Mouse (Mus musculus) forebrain, embryonic 10.5 days (tissue): ENCODE measurements around the gene Gm42372. TPM values are rescaled to one million over a fixed set of nuclear protein-coding genes. Genes with fewer than 3 reads are reported as not detected.

ENCODE experiments used
- DNase-seq: peaks from one replicate; pipeline ENCODE4 v3.0.0-alpha.2; 2017; ENCODE audit warnings: low spot score; ENCODE audit errors: extremely low spot score
- H3K27ac ChIP-seq: fragments of 300-500 bp; sonication (generic); 2 replicates; pipeline ENCODE4 v1.5.1; 2016; ENCODE audit warnings: mild to moderate bottlenecking
- H3K27me3 ChIP-seq: fragments of 300-500 bp; sonication (generic); 2 replicates; pipeline ENCODE4 v1.6.1; 2016; ENCODE audit warnings: mild to moderate bottlenecking; ENCODE audit not compliant: poor library complexity, severe bottlenecking
- H3K36me3 ChIP-seq: fragments of 300-500 bp; sonication (generic); replicated peaks from 2 replicates; pipeline ENCODE4 v1.6.1; 2016; ENCODE audit warnings: mild to moderate bottlenecking, moderate library complexity
- H3K4me1 ChIP-seq: fragments of 300-500 bp; sonication (generic); 2 replicates; pipeline ENCODE4 v1.6.1; 2016
- H3K4me3 ChIP-seq: fragments of 300-500 bp; sonication (generic); 2 replicates; pipeline ENCODE4 v1.5.1; 2016; ENCODE audit warnings: mild to moderate bottlenecking, moderate library complexity
- H3K9me3 ChIP-seq: fragments of 300-500 bp; sonication (generic); 2 replicates; pipeline ENCODE4 v1.6.1; 2016; ENCODE audit warnings: mild to moderate bottlenecking, moderate library complexity
- WGBS: fragments of 180-500 bp; shearing (Covaris S2); methylation state at CpG from one replicate; pipeline ENCODE4 v1.1.7; 2016; 5-methylcytosine and 5-hydroxymethylcytosine counted together
- polyA plus RNA-seq: library from polyadenylated mRNA; unstranded; fragments of >200 nt; fragmentation: Nextera tagmentation; extraction: Ambion mirVana; gene quantifications from 2 replicates; pipeline ENCODE4 v1.2.1, GENCODE M21; 2016

The Gm42372 gene
- 1.2 and 1.4 TPM in 2 replicates for polyA plus RNA-seq

GRCm38 (mm10) chr7:16982859-16983568 is at the start of gene Gm42372:
Gene Gm42372 (plus strand): TSS chr7:16983086.
- Histone ChIP-seq H3K27ac (peak within 1 kb of the TSS; percentile 82), H3K4me3 (peak within 1 kb of the TSS; percentile 53), H3K27me3 (no peaks in the 10 kb centered on the region), H3K36me3 (peaks cover 6% of the 10 kb centered on the region), H3K4me1 (peaks cover 53% of the 10 kb centered on the region), H3K9me3 (no peaks in the 10 kb centered on the region)
- WGBS, result 18% methylated on average over 26 of the region's 26 CpGs
- peak; percentile 89 for DNase-seq

GRCm38 (mm10) chr7:16937312-16937711 is 45.6 kb upstream of the Gm42372 start:
- no peaks in the 10 kb centered on the region for H3K27me3 ChIP-seq
- H3K36me3 ChIP-seq, result no peaks in the 10 kb centered on the region
- peaks cover 33% of the 10 kb centered on the region for H3K4me1 ChIP-seq
- no peaks in the 10 kb centered on the region for H3K9me3 ChIP-seq
- H3K4me3 ChIP-seq, result no peak overlapping the region
- 49% methylated on average over 4 of the region's 4 CpGs for WGBS
- no peak overlapping the region for H3K27ac ChIP-seq
- no peak for DNase-seq

GRCm38 (mm10) chr7:16938117-16938791 is 44.6 kb upstream of the Gm42372 start:
- H3K4me1 ChIP-seq, result peaks cover 25% of the 10 kb centered on the region
- H3K36me3 ChIP-seq, result no peaks in the 10 kb centered on the region
- 0 out of 2 replicates have a peak overlapping the region, but pooled peaks have one; percentile 20 for H3K27ac ChIP-seq
- WGBS, result 75% methylated on average over 17 of the region's 17 CpGs
- peak; percentile 25 for DNase-seq
- no peaks in the 10 kb centered on the region for H3K9me3 ChIP-seq
- H3K4me3 ChIP-seq, result no peak overlapping the region
- no peaks in the 10 kb centered on the region for H3K27me3 ChIP-seq

- Histone ChIP-seq H3K4me1 (peaks cover 37% of the 10 kb centered on the region), H3K9me3 (0 out of 2 replicates have a peak, but pooled peaks cover under 1% of the 10 kb centered on the region), H3K27ac (0 out of 2 replicates have a peak overlapping the region, but pooled peaks have one; percentile 6), H3K27me3 (peaks cover 17% of the 10 kb centered on the region), H3K36me3 (no peaks in the 10 kb centered on the region), H3K4me3 (no peak overlapping the region)
- DNase-seq, result no peak
- WGBS, result 63% methylated on average over 7 of the region's 7 CpGs
These were observed 42.6 kb upstream of the Gm42372 start for GRCm38 (mm10) chr7:16940292-16940691.

GRCm38 (mm10) chr7:16942861-16943260 is 40.0 kb upstream of the Gm42372 start:
- DNase-seq, result no peak
- Histone ChIP-seq H3K9me3 (0 out of 2 replicates have a peak, but pooled peaks cover 3% of the 10 kb centered on the region), H3K27me3 (peaks cover 43% of the 10 kb centered on the region), H3K4me3 (no peak overlapping the region), H3K4me1 (peaks cover 61% of the 10 kb centered on the region), H3K27ac (no peak overlapping the region), H3K36me3 (no peaks in the 10 kb centered on the region)
- 66% methylated on average over 4 of the region's 4 CpGs for WGBS

- Histone ChIP-seq H3K9me3 (0 out of 2 replicates have a peak, but pooled peaks cover 3% of the 10 kb centered on the region), H3K4me1 (peaks cover 55% of the 10 kb centered on the region), H3K36me3 (no peaks in the 10 kb centered on the region), H3K4me3 (peak within 1 kb of the TSS; percentile 69), H3K27me3 (peaks cover 56% of the 10 kb centered on the region), H3K27ac (peak within 1 kb of the TSS; percentile 85)
- 15% methylated on average over 36 of the region's 36 CpGs for WGBS
- DNase-seq, result peak; percentile 91
These were observed 38.7 kb upstream of the Gm42372 start, which contains the start of gene Pnmal2 for GRCm38 (mm10) chr7:16944061-16944807. Gene Pnmal2 (plus strand): TSS chr7:16944682.

- Histone ChIP-seq H3K4me1 (peaks cover 60% of the 10 kb centered on the region), H3K4me3 (peak overlapping the region; percentile 69), H3K9me3 (0 out of 2 replicates have a peak, but pooled peaks cover 3% of the 10 kb centered on the region), H3K36me3 (no peaks in the 10 kb centered on the region), H3K27ac (peak overlapping the region; percentile 85), H3K27me3 (peaks cover 63% of the 10 kb centered on the region)
- no peak for DNase-seq
- WGBS, result 1% methylated on average over 22 of the region's 22 CpGs
These were observed 38.0 kb upstream of the Gm42372 start for GRCm38 (mm10) chr7:16944808-16945315.

GRCm38 (mm10) chr7:16945419-16945818 is 37.5 kb upstream of the Gm42372 start:
- no peaks in the 10 kb centered on the region for H3K36me3 ChIP-seq
- H3K27ac ChIP-seq, result no peak overlapping the region; the same call in 1 of the 2 replicates
- H3K27me3 ChIP-seq, result peaks cover 68% of the 10 kb centered on the region
- H3K4me3 ChIP-seq, result peak overlapping the region; percentile 69
- H3K4me1 ChIP-seq, result peaks cover 60% of the 10 kb centered on the region
- 0 out of 2 replicates have a peak, but pooled peaks cover 3% of the 10 kb centered on the region for H3K9me3 ChIP-seq
- 11% methylated on average over 17 of the region's 17 CpGs for WGBS
- DNase-seq, result peak; percentile 26

GRCm38 (mm10) chr7:16946441-16947348 is 36.2 kb upstream of the Gm42372 start:
- Histone ChIP-seq H3K27ac (peak overlapping the region; percentile 64), H3K4me3 (peak overlapping the region; percentile 69), H3K27me3 (peaks cover 74% of the 10 kb centered on the region), H3K4me1 (peaks cover 64% of the 10 kb centered on the region), H3K36me3 (no peaks in the 10 kb centered on the region), H3K9me3 (0 out of 2 replicates have a peak, but pooled peaks cover 3% of the 10 kb centered on the region)
- 3% methylated on average over 53 of the region's 53 CpGs for WGBS
- peak; percentile 43 for DNase-seq

GRCm38 (mm10) chr7:16947349-16947895 is 35.5 kb upstream of the Gm42372 start:
- 18% methylated on average over 21 of the region's 22 CpGs for WGBS
- H3K4me3 ChIP-seq, result peak overlapping the region; percentile 69
- H3K27me3 ChIP-seq, result peaks cover 74% of the 10 kb centered on the region
- no peaks in the 10 kb centered on the region for H3K36me3 ChIP-seq
- H3K9me3 ChIP-seq, result 0 out of 2 replicates have a peak, but pooled peaks cover 3% of the 10 kb centered on the region
- no peak for DNase-seq
- peak overlapping the region; percentile 64; the same call in 1 of the 2 replicates for H3K27ac ChIP-seq
- peaks cover 64% of the 10 kb centered on the region for H3K4me1 ChIP-seq

- H3K27me3 ChIP-seq, result peaks cover 74% of the 10 kb centered on the region
- DNase-seq, result no peak
These were observed 34.9 kb upstream of the Gm42372 start for GRCm38 (mm10) chr7:16947959-16948361.

More at GRCm38 (mm10) chr7:16947959-16948361, 34.9 kb upstream of the Gm42372 start:
- H3K9me3 ChIP-seq, result 0 out of 2 replicates have a peak, but pooled peaks cover 3% of the 10 kb centered on the region
- H3K4me1 ChIP-seq, result peaks cover 64% of the 10 kb centered on the region
- WGBS, result 11% methylated on average over 4 of the region's 4 CpGs
- no peak overlapping the region for H3K27ac ChIP-seq
- H3K36me3 ChIP-seq, result no peaks in the 10 kb centered on the region
- peak overlapping the region; percentile 69; the same call in 1 of the 2 replicates for H3K4me3 ChIP-seq
